Mouse (Mus musculus) left cerebral cortex, postnatal 25 days (tissue): ENCODE results near the gene Sall4. TPM values are rescaled to one million over a fixed set of nuclear protein-coding genes. Genes with fewer than 3 reads are reported as not detected.

Experiments used
- DNase-seq, 2 experiments: peaks; one replicate each; pipeline ENCODE4 v3.0.0; 2022; ENCODE audit warnings: low spot score in 2 of 2, mixed read lengths in 1 of 2
- intact Hi-C: fragments of 180-260 bp; cut with DNase I; formaldehyde crosslinking; loops from one replicate; pipeline ENCODE4 v1.15.1; 2025
- total RNA-seq, 2 experiments: library from RNA; stranded (reverse); gene quantifications; 2 replicates each; pipeline ENCODE4 v1.2.3; 2021

The Sall4 gene
- total RNA-seq, 2 experiments from 2014 or later: 0.25 to 0.32 TPM

GRCm38 (mm10) chr2:168712199-168713176 lies 55.3 kb downstream of the Sall4 start:
- intact Hi-C loops: no loop called here
- peak; percentile 32 to 57 for DNase-seq

- no peak for DNase-seq
- intact Hi-C loops: no loop called here
Measured at GRCm38 (mm10) chr2:168710979-168711378, 56.8 kb downstream of the Sall4 start.

- intact Hi-C loops: no loop called here
Measured at GRCm38 (mm10) chr2:168707766-168708165, 60.0 kb downstream of the Sall4 start.

GRCm38 (mm10) chr2:168702266-168702665 lies 65.5 kb downstream of the Sall4 start:
- DNase-seq: peak; percentile 38 to 83
- intact Hi-C loops: no loop called here

More at GRCm38 (mm10) chr2:168707766-168708165, 60.0 kb downstream of the Sall4 start:
- no peak for DNase-seq

Other genes starting within 250 kb of the Sall4 start
- gene Nfatc2, start 166.3 kb downstream of the Sall4 start, total RNA-seq: 10 to 100 TPM in 1 of 2 experiments, 1 to 10 TPM in 1; 8.5 to 14.3 TPM
- 100 to 1,000 TPM; 405 to 417 TPM for gene Atp9a, start 25.5 kb downstream of the Sall4 start, total RNA-seq
- 10 to 100 TPM; 15.1 to 15.4 TPM for gene Zfp64, start 187.6 kb upstream of the Sall4 start, total RNA-seq